Mouse (Mus musculus) G1E-ER4 (cell line): Measurements from ENCODE around the gene Pbld1. TPM values are rescaled to one million over a fixed set of nuclear protein-coding genes. Genes with fewer than 3 reads are reported as not detected.

Source experiments
- GATA1 ChIP-seq: IDR thresholded peaks from one replicate; pipeline ENCODE4 v1.8.0; 2012; ENCODE audit warnings: low read length, inconsistent platforms
- polyA plus RNA-seq: library from polyadenylated mRNA; stranded (reverse); fragments of >175 nt; gene quantifications from 2 replicates; pipeline ENCODE4 v1.2.3, GENCODE M21; 2012

The Pbld1 gene
- polyA plus RNA-seq, 1 experiment, result not detected

DNA sequence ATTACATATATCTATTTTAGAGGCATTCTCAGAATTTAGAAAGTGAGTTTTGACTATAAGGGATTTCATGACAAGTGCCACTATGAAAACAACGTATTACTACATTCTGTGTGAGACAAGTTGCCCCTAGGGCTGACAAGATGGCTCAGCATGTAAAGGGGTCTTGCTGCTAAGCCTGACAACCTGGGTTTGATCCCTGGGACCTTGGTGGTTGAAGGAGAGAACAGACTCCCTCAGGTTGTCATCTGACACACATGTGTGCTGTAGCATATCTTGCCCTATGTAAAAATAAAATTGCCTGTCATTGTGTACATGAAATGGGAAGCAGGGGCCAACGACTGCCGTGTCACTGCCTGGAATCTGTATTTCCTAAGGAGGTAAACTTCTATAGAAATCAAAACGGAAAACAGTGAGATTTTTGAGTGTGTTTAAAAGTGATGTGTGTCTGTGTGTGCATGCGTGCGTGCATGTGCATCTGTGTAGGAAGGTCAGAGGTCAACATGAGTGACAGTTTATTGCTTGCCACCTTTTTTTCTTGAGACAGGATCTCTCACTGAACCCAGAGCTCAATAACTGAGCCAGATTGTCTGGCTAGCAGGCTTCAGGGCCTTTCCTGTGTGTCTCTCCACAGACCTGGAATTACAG is 53.9 kb downstream of the Pbld1 start:
- TF ChIP-seq GATA1, result no peak

DNA sequence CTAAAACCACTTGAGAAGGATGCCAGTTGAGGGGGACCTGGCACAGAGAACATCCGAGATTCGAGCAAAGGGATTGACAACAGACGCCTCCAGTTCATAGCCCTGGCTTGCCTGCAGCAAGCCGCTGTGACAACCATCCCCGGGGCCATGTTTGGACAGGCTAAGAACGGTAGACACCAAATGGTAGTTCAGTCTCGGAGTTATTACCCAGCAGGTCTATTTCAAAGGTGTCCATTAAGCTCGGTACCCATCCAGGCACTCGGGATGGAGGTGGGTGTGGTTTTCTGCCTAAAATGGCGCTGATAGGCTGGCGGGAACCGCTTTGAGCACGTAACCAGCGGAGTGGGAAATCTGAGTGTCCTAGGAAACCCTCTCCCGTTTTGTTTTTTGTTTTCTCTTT is 55.9 kb downstream of the Pbld1 start:
- TF ChIP-seq GATA1, result no peak

DNA sequence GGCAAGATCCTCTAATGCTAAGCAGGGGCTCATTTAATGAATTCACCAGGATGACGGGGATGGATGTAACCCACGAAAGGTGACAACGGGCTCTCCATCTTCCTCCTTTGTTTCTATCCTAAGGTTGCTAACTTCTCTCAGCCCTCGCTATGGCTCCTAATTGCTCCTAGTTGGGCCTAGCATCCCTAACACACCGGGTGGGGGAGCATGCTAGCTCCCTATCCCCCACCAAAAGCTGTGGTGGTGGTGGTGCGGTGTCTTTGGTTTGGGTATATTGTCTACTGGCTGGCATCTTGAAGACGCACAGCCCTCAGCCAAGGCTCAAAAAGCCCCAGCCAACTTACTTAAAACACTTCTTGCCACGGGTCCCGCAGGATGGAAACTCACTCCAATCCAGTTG is 56.4 kb downstream of the Pbld1 start:
- no peak for TF ChIP-seq GATA1

DNA sequence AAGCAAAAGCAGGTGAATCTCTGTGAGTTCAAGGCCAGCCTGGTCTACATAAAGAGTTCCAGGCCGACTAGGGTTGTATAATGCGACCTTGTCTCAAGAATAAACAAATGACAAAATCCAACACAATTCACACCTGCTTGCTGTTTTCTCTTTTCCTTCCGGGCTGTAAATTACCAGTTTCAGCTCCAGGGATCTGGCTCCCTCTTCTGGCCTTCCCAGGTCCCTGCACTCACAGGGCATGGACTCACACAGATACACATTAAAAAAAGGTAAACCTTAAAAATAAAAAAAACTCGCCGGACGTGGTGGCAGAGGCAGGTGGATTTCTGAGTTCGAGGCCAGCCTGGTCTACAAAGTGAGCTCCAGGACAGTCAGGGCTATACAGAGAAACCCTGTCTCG is 57.6 kb downstream of the Pbld1 start:
- no peak for TF ChIP-seq GATA1

DNA sequence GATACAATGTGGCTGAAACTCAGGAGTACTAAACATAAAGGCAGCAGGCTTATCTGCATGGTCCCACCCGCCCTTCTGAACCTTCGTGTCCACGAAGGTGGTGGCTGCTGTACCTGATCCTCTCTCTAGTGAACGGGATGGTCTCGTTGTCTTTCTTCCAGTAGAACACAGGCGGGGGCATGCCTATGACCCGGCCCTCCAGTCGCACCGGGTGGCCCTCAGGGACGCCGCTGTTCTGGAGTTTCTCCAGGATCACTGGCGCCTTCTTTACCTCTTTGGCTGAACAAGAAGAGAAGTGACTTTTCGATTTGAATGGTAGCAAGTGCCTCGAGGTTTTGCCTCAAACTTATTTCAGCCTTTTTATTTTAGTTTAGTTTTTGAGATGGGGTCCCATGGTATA is 60.0 kb downstream of the Pbld1 start:
- TF ChIP-seq GATA1, result no peak

DNA sequence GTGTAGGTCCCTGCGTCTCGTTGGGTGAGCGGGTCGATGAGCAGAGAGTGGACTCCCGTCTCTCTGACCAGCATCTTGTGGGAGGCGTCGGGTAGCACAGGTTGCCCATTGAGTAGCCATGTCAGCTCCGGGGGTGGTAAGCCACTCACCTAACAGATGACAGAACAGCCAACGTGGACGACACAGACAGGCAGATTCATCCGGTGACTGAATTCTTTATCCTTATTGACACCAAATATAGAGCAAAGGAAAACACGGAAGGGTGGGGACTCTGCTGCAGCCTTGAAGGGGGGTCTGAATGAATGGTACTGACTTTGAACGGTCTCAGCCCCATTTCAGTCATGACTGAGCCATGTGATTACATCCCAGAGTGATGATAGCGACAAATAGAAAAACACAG is 62.0 kb downstream of the Pbld1 start:
- TF ChIP-seq GATA1, result no peak

DNA sequence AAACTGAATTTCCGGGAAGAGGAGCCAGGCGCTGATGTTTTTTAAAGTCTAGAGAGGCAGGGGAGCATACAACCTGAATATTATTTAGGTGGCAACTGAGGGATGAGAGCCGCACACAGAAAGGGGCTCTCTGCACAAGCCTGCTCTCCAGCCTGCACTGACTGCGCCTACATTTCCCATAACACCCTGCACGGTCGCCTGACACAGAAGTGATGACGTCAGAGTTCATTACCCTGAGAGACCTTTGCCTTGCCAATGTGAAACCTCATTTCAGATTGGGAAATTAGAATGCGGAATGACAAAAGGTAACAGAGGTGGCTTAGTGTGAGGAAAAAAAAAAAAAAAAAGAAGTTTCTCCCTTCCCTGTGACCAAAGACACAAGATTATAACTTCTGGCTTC is 62.6 kb downstream of the Pbld1 start:
- TF ChIP-seq GATA1, result no peak

DNA sequence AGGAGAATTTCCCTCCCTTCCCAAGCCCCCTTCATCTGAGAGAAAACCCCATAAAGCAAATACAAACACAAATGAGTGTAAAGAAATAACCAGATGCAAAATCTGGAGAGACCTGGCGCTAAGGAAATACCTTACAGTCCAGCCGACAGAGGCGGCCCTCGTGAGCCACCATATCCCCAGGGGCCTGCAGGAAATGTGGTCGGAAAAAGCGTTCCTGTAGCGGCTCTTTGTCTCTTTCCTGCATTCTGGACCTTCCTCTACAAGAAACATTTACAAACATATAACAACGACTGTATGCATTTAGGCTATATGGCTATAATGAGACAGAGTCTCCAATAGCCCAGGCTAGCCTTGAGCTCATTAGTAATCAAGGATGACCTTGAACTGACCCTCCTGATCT is 63.2 kb downstream of the Pbld1 start:
- TF ChIP-seq GATA1, result no peak

DNA sequence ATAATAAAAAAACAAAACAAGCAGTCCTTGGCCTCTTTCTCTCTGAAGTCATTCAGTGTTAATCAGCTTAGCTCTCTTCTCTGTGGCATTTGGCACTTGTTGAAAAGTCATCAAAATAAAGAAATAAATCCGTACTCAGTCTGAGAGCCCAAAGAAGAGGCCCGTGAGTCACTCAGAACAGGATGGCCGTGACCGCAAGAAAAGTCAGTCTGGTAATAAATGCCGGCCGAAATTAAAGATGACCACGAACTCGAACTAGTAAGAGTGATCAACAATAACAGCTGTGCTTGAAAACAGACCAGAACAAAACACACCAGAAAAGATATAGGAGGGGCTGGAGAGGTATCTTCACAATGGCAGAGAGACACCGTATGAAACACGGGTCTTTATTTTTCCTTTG is 64.1 kb downstream of the Pbld1 start:
- no peak for TF ChIP-seq GATA1

DNA sequence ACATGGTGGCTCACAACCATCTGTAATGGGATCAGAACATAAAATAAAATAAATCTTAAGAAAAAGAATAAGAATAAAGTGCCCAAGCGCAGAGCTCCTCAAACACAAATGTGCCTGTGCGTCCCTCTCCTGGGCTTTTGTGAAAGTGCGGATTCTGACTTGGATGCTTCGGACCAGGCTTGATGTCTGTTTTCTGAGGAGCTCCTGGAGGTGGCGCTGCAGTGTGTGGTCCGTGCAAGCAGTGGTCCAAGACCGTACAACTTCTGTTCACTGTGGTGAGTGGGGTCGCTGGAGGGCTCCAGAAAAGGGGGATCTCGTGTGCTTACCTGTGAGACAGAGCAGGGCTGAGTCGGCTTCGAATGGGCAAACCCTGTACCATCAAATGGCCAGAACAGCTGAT is 65.4 kb downstream of the Pbld1 start:
- no peak for TF ChIP-seq GATA1

DNA sequence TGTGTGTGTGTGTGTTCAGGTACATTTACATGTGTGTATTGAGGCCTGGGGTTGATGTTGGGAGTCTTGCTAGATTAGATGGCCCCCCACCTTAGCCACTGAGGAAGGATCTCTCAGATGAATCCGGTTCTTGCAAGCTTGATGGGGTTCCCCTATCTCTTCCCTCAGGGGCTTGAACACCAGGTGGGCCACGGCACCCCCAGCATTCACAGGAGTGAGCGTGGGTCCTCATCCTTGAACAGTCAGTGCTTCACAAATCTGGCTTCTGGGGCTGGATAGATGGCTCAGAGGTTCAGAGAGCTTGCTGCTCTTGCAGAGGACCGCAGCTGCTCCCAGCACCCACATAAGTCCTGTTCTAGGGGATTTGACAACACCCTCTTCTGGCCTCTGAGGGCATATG is 66.2 kb downstream of the Pbld1 start:
- no peak for TF ChIP-seq GATA1

DNA sequence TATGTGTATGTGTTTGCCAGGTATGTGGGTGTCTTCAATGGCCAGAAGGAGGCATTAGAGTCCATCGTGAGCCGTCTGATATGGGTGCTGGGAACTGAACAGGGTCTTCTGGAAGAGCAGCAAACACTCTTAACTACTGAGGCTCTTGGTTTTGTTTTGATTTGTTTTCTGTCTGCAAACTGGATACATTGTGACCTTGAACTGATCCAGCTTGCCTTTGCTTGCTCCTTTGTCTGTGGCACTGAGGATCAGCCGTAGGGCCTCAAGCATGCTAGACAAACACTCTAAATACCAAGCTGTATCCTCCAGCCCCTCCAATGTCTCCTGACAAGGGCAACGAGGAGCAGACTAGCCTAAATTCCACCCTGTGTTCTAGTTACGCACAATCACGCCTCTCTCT is 67.2 kb downstream of the Pbld1 start:
- no peak for TF ChIP-seq GATA1

Other genes starting within 250 kb of the Pbld1 start
- not detected in 2 replicates for gene Tet1, start 151.2 kb upstream of the Pbld1 start, polyA plus RNA-seq
- gene Slc25a16, start 139.5 kb upstream of the Pbld1 start, polyA plus RNA-seq, result 7.8 and 14.5 TPM in 2 replicates
- 8.3 and 9.7 TPM in 2 replicates for gene Dna2, start 113.1 kb upstream of the Pbld1 start, polyA plus RNA-seq
- 0.62 and 0.78 TPM in 2 replicates for gene Rufy2, start 79.9 kb upstream of the Pbld1 start, polyA plus RNA-seq
- 4.5 and 5.2 TPM in 2 replicates for gene Hnrnph3, start 35.9 kb upstream of the Pbld1 start, polyA plus RNA-seq
- gene Pbld2, start 35.8 kb upstream of the Pbld1 start, polyA plus RNA-seq, result not detected in 2 replicates
- gene Atoh7, start 39.5 kb downstream of the Pbld1 start, polyA plus RNA-seq, result not detected in 2 replicates
- not detected in 2 replicates for gene Mypn, start 143.8 kb downstream of the Pbld1 start, polyA plus RNA-seq
- 4.8 and 6.2 TPM in 2 replicates for gene Herc4, start 183.6 kb downstream of the Pbld1 start, polyA plus RNA-seq